Mouse (Mus musculus): ENCODE data around the gene Sh2d2a. TPM values are rescaled to one million over a fixed set of nuclear protein-coding genes. Genes with fewer than 3 reads are reported as not detected.
"Not testable (repeated sequence)": the region's sequence is repeated elsewhere in the genome, so short reads cannot be mapped to it uniquely, and the experiment has no call there.

Gene Sh2d2a
- total RNA-seq, 1 experiment from 2014 or later: 64.0 TPM

GRCm38 (mm10) chr3:87901959-87902358, 55.4 kb downstream of the Sh2d2a start:
- ATAC-seq (replicated peaks; ENCODE audit: insufficient number of reproducible peaks, low FRiP score, low TSS enrichment, poor library complexity, severe bottlenecking): not testable (repeated sequence)

- no peak for ATAC-seq (replicated peaks; ENCODE audit: insufficient number of reproducible peaks, low FRiP score, low TSS enrichment, poor library complexity, severe bottlenecking)
Measured at GRCm38 (mm10) chr3:87903821-87904220, 57.3 kb downstream of the Sh2d2a start.

Other genes with a start within 250 kb of the Sh2d2a start
- gene Arhgef11, start 229.2 kb upstream of the Sh2d2a start, total RNA-seq (2017): 13.0 to 19.2 TPM (median 17.0 TPM) in 3 replicates
- gene Lrrc71, start 98.1 kb upstream of the Sh2d2a start, total RNA-seq (2017): 0.39 to 1.2 TPM (median 0.53 TPM) in 3 replicates
- gene Ntrk1, start 51.6 kb upstream of the Sh2d2a start, total RNA-seq (2017): 0.32 TPM in 1 of 3 replicates, not detected in the others
- gene Insrr, start 49.8 kb upstream of the Sh2d2a start, total RNA-seq (2017): 0.21 to 0.49 TPM in 2 of 3 replicates, not detected in the other
- gene Pear1, start 22.4 kb upstream of the Sh2d2a start, total RNA-seq (2017): 6.5 to 33.3 TPM (median 10.7 TPM) in 3 replicates
- gene Prcc, start 38.9 kb downstream of the Sh2d2a start, total RNA-seq (2017): 18.4 to 35.5 TPM (median 22.3 TPM) in 3 replicates
- 64.5 to 128 TPM (median 77.2 TPM) in 3 replicates for gene Hdgf, start 59.6 kb downstream of the Sh2d2a start, total RNA-seq (2017)
- 149 to 161 TPM (median 154 TPM) in 3 replicates for gene Mrpl24, start 72.8 kb downstream of the Sh2d2a start, total RNA-seq (2017)
- gene Isg20l2, start 83.6 kb downstream of the Sh2d2a start, total RNA-seq (2017): 33.3 to 49.0 TPM (median 35.4 TPM) in 3 replicates
- gene Rrnad1, start 84.0 kb downstream of the Sh2d2a start, total RNA-seq (2017): 12.9 to 20.5 TPM (median 16.9 TPM) in 3 replicates
- gene Crabp2, start 101.9 kb downstream of the Sh2d2a start, total RNA-seq (2017): not detected in 3 replicates
- 0.58 to 2.0 TPM (median 1.6 TPM) in 3 replicates for gene Nes, start 124.3 kb downstream of the Sh2d2a start, total RNA-seq (2017)
- gene Bcan, start 153.5 kb downstream of the Sh2d2a start, total RNA-seq (2017): not detected in 3 replicates
- not detected in 3 replicates for gene Hapln2, start 180.8 kb downstream of the Sh2d2a start, total RNA-seq (2017)
- gene Gpatch4, start 196.4 kb downstream of the Sh2d2a start, total RNA-seq (2017): 3.8 to 10.5 TPM (median 4.8 TPM) in 3 replicates
- gene Naxe, start 211.7 kb downstream of the Sh2d2a start, total RNA-seq (2017): 15.7 to 28.8 TPM (median 19.1 TPM) in 3 replicates
- gene Ttc24, start 231.5 kb downstream of the Sh2d2a start, total RNA-seq (2017): not detected in 3 replicates
- gene Iqgap3, start 235.2 kb downstream of the Sh2d2a start, total RNA-seq (2017): not detected in 3 replicates

All from monocyte, adult 5-6 weeks (primary cell).